Mouse (Mus musculus): ENCODE measurements around the gene Diras1. TPM values are rescaled to one million over a fixed set of nuclear protein-coding genes. Genes with fewer than 3 reads are reported as not detected.
"Not testable (repeated sequence)": the region's sequence is repeated elsewhere in the genome, so short reads cannot be mapped to it uniquely, and the experiment has no call there.

The Diras1 gene
- polyA plus RNA-seq, 1 experiment from 2014 or later, result not detected

DNA sequence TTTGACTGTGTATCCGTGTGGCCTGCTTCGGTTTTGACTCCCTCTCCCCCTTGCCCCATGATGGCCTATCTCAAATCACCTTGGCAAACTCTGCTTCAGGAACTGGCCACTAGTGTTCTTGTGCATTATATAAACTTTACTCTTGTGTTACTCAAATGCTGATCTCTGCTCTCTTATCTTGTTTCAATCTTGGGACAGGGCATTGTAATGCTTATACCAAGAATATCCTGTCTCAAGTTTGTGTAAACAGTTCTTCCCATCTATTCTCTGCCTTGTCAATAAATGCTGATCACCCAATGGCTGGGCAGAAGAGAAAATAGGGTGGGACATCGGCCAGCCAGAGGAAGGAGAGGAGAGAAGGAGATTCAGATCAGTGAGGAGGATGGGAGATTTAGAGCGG, 37.2 kb upstream of the Diras1 start:
- DNase-seq, result no peak
- Histone ChIP-seq H3K4me3 (ENCODE audit: low read depth, low read length) (no peak overlapping the region), H3K4me2 (ENCODE audit: low read depth, low read length) (no peak overlapping the region), H3K4me1 (ENCODE audit: insufficient read depth) (peaks cover 10% of the 10 kb centered on the region), H3K9ac (replicated peaks) (no peak overlapping the region), H3K9me3 (ENCODE audit: low read length) (no peaks in the 10 kb centered on the region), H3K36me3 (replicated peaks; ENCODE audit: insufficient read depth, low read length) (no peaks in the 10 kb centered on the region), H3K27ac (ENCODE audit: low read depth) (no peak overlapping the region), H3K27me3 (ENCODE audit: insufficient read depth, low read length) (no peaks in the 10 kb centered on the region)
- WGBS (ENCODE audit: insufficient replicate concordance), result 62% methylated on average over 4 of the region's 4 CpGs
- TF ChIP-seq CTCF (IDR thresholded peaks at IDR 0.05; ENCODE audit: low read depth), result no peak
- TF ChIP-seq EP300 (IDR thresholded peaks at IDR 0.05; ENCODE audit: low read depth), result no peak
- no peak for ATAC-seq

- peak within 1 kb of the TSS; percentile 86 for H3K9ac ChIP-seq (replicated peaks)
- TF ChIP-seq CTCF (IDR thresholded peaks at IDR 0.05; ENCODE audit: low read depth) (no peak), EP300 (IDR thresholded peaks at IDR 0.05; ENCODE audit: low read depth) (no peak)
- DNase-seq, result peak; percentile 96
- peak within 1 kb of the TSS; percentile 56 for H3K27ac ChIP-seq (ENCODE audit: low read depth)
- H3K36me3 ChIP-seq (replicated peaks; ENCODE audit: insufficient read depth, low read length), result no peaks in the 10 kb centered on the region
- H3K4me3 ChIP-seq (ENCODE audit: low read depth, low read length), result peak within 1 kb of the TSS; percentile 93
- peak within 1 kb of the TSS; percentile 77 for H3K4me2 ChIP-seq (ENCODE audit: low read depth, low read length)
- no peaks in the 10 kb centered on the region for H3K9me3 ChIP-seq (ENCODE audit: low read length)
- 0% methylated on average over 47 of the region's 48 CpGs for WGBS (ENCODE audit: insufficient replicate concordance)
- H3K4me1 ChIP-seq (ENCODE audit: insufficient read depth), result peaks cover 10% of the 10 kb centered on the region
- H3K27me3 ChIP-seq (ENCODE audit: insufficient read depth, low read length), result no peaks in the 10 kb centered on the region
- peak; percentile 90 for ATAC-seq
These were observed 34.4 kb upstream of the Diras1 start, which contains the start of gene Sgta for GRCm38 (mm10) chr10:81059603-81060543. Gene Sgta (minus strand): TSS chr10:81060181.

- Histone ChIP-seq H3K4me1 (ENCODE audit: insufficient read depth) (peaks cover 10% of the 10 kb centered on the region), H3K9me3 (ENCODE audit: low read length) (no peaks in the 10 kb centered on the region), H3K4me3 (ENCODE audit: low read depth, low read length) (no peak overlapping the region), H3K9ac (replicated peaks) (no peak overlapping the region), H3K27ac (ENCODE audit: low read depth) (no peak overlapping the region), H3K4me2 (ENCODE audit: low read depth, low read length) (peak overlapping the region; percentile 77), H3K27me3 (ENCODE audit: insufficient read depth, low read length) (no peaks in the 10 kb centered on the region), H3K36me3 (replicated peaks; ENCODE audit: insufficient read depth, low read length) (no peaks in the 10 kb centered on the region)
- ATAC-seq, result no peak
- TF ChIP-seq EP300 (IDR thresholded peaks at IDR 0.05; ENCODE audit: low read depth) (no peak), CTCF (IDR thresholded peaks at IDR 0.05; ENCODE audit: low read depth) (no peak)
- DNase-seq, result no peak
- WGBS (ENCODE audit: insufficient replicate concordance), result 76% methylated on average over 6 of the region's 6 CpGs
These were observed 33.4 kb upstream of the Diras1 start for GRCm38 (mm10) chr10:81058896-81059295.

DNA sequence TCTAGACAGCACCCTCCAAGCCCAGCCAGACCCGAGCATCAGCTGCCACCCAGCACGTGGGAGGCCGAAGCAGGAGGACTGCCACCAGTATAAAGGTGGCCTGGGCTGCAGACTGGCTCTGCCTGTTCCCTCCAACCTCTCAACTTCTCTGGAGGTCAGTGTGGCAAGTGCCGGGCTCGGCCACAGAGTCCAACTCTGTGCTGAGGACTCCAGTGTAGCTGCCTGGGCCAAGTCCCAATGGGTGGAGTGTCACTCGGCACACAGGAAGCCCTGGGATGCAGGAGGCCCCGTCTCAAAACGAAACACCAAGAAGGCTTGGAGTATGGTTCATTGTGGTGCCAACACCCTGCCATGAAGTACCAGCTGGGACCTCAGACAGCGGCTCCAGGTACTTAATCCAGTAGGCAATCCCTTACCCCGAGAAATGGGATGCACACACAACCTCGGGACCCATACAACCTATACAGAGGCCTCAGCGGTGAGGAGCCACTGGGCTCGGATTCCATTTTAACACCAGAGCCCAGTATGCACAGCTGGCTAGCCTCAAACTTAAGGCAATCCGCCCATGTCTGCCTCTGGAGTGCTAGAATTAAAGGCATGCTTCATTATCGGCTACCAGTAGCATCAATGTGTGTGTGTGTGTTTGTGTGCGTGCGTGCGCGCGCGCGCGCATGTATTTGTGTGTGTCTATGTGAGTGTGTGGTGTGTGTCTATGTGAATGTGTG, 32.1 kb upstream of the Diras1 start:
- Histone ChIP-seq H3K9me3 (ENCODE audit: low read length) (no peaks in the 10 kb centered on the region), H3K36me3 (replicated peaks; ENCODE audit: insufficient read depth, low read length) (no peaks in the 10 kb centered on the region), H3K4me2 (ENCODE audit: low read depth, low read length) (no peak overlapping the region), H3K4me3 (ENCODE audit: low read depth, low read length) (no peak overlapping the region), H3K9ac (replicated peaks) (no peak overlapping the region; the same call in 1 of the 2 replicates), H3K27ac (ENCODE audit: low read depth) (no peak overlapping the region), H3K27me3 (ENCODE audit: insufficient read depth, low read length) (no peaks in the 10 kb centered on the region), H3K4me1 (ENCODE audit: insufficient read depth) (peaks cover 10% of the 10 kb centered on the region)
- DNase-seq (no peak), ATAC-seq (no peak)
- 90% methylated on average over 23 of the region's 23 CpGs for WGBS (ENCODE audit: insufficient replicate concordance)
- TF ChIP-seq CTCF (IDR thresholded peaks at IDR 0.05; ENCODE audit: low read depth) (no peak), EP300 (IDR thresholded peaks at IDR 0.05; ENCODE audit: low read depth) (no peak)

GRCm38 (mm10) chr10:81055802-81056340, 30.4 kb upstream of the Diras1 start:
- 72% methylated on average over 11 of the region's 11 CpGs for whole genome bisulfite sequencing (ENCODE audit: insufficient replicate concordance)

DNA sequence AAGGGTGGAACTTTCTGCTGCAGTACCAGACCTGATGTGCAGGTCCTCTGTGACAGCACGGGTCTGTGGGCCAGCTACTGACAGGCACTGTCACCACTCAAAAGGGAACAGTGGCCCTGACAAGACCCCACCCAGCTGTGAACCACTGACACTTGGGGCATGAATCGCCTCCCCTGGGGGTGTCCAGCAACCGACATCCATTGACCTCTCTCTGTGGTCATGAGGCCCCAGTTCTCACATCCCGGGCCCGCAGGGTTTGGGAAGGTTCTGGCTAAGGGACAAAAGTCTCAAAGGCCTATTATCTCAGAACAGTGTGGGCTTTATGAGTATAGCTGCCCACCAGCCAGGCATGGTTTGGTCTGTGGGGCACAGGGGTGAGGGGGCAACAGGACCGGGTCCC, 29.7 kb upstream of the Diras1 start:
- no peak overlapping the region for H3K4me2 ChIP-seq (ENCODE audit: low read depth, low read length)
- TF ChIP-seq EP300 (IDR thresholded peaks at IDR 0.05; ENCODE audit: low read depth) (no peak), CTCF (IDR thresholded peaks at IDR 0.05; ENCODE audit: low read depth) (no peak)
- peaks cover 10% of the 10 kb centered on the region for H3K4me1 ChIP-seq (ENCODE audit: insufficient read depth)
- no peaks in the 10 kb centered on the region for H3K27me3 ChIP-seq (ENCODE audit: insufficient read depth, low read length)
- H3K4me3 ChIP-seq (ENCODE audit: low read depth, low read length), result no peak overlapping the region
- no peak for DNase-seq
- ATAC-seq, result no peak
- H3K9ac ChIP-seq (replicated peaks), result no peak overlapping the region
- WGBS (ENCODE audit: insufficient replicate concordance), result 88% methylated on average over 6 of the region's 6 CpGs
- peaks cover 19% of the 10 kb centered on the region for H3K36me3 ChIP-seq (replicated peaks; ENCODE audit: insufficient read depth, low read length)
- no peak overlapping the region for H3K27ac ChIP-seq (ENCODE audit: low read depth)
- no peaks in the 10 kb centered on the region for H3K9me3 ChIP-seq (ENCODE audit: low read length)

More at GRCm38 (mm10) chr10:81055802-81056340, 30.4 kb upstream of the Diras1 start:
- H3K4me3 ChIP-seq (ENCODE audit: low read depth, low read length); DNase-seq; H3K27ac ChIP-seq (ENCODE audit: low read depth); ATAC-seq; H3K9ac ChIP-seq (replicated peaks); H3K27me3 ChIP-seq (ENCODE audit: insufficient read depth, low read length); H3K9me3 ChIP-seq (ENCODE audit: low read length); H3K4me2 ChIP-seq (ENCODE audit: low read depth, low read length): not testable (repeated sequence)
- peaks cover 13% of the 10 kb centered on the region for H3K36me3 ChIP-seq (replicated peaks; ENCODE audit: insufficient read depth, low read length)
- H3K4me1 ChIP-seq (ENCODE audit: insufficient read depth), result peaks cover 10% of the 10 kb centered on the region
